Mouse (Mus musculus) limb, embryonic 10.5 days (tissue): ENCODE data around the gene Wfdc8. TPM values are rescaled to one million over a fixed set of nuclear protein-coding genes. Genes with fewer than 3 reads are reported as not detected.
A peak's percentile ranks its signal among the peaks of the same experiment; 100 is the strongest.
"Not testable (repeated sequence)": the region's sequence is repeated elsewhere in the genome, so short reads cannot be mapped to it uniquely, and the experiment has no call there.

Source experiments
- DNase-seq: peaks from one replicate; pipeline ENCODE4 v3.0.0-alpha.2; 2017; ENCODE audit warnings: low spot score
- H3K27ac ChIP-seq: fragments of 300-500 bp; sonication (generic); 2 replicates; pipeline ENCODE4 v1.5.1; 2016; ENCODE audit warnings: mild to moderate bottlenecking
- H3K27me3 ChIP-seq: fragments of 300-500 bp; sonication (generic); 2 replicates; pipeline ENCODE4 v1.6.1; 2016; ENCODE audit warnings: low read depth, mild to moderate bottlenecking; ENCODE audit not compliant: poor library complexity, severe bottlenecking
- H3K36me3 ChIP-seq: fragments of 300-500 bp; sonication (generic); 2 replicates; pipeline ENCODE4 v1.6.1; 2016; ENCODE audit warnings: mild to moderate bottlenecking, moderate library complexity
- H3K4me1 ChIP-seq: fragments of 300-500 bp; sonication (generic); 2 replicates; pipeline ENCODE4 v1.6.1; 2016
- H3K4me3 ChIP-seq: fragments of 300-500 bp; sonication (generic); 2 replicates; pipeline ENCODE4 v1.5.1; 2016; ENCODE audit warnings: mild to moderate bottlenecking, moderate library complexity
- H3K9me3 ChIP-seq: fragments of 300-500 bp; sonication (generic); replicated peaks from 2 replicates; pipeline ENCODE4 v1.6.1; 2016; ENCODE audit warnings: mild to moderate bottlenecking
- WGBS: fragments of 180-500 bp; shearing (Covaris S2); methylation state at CpG from one replicate; pipeline ENCODE4 v1.1.7; 2016; 5-methylcytosine and 5-hydroxymethylcytosine counted together
- polyA plus RNA-seq: library from polyadenylated mRNA; unstranded; fragments of >200 nt; fragmentation: Nextera tagmentation; extraction: Ambion mirVana; gene quantifications from 2 replicates; pipeline ENCODE4 v1.2.1, GENCODE M21; 2016

Gene Wfdc8
- polyA plus RNA-seq: not detected in 2 replicates

DNA sequence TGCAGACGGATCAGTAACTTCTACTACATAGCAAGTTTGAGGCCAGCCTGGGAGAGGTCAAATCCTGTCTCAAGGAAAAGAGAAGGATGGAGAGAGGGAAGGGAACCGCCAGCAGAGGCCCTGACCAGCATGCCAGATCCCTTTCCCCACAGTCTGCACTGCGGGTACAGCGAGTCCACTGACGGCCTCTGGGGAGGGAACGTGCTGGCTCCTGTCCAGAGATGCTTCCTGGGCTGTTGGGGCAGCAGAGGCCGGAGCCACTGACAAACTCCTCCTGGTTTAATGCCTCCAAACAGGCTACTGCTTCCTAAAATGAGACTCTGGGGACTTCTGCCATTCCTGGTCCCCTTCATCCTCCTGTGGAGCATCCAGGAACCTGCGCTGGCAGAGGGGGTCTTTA is at the start of gene Wfdc8, which contains the start of gene Wfdc6b:
Wfdc8 (minus strand) TSS at position 156 of the 400 bp plus-strand sequence.
Wfdc6b (plus strand) TSS at position 52 of the 400 bp plus-strand sequence.
- not testable (repeated sequence) for H3K4me3 ChIP-seq, DNase-seq
- WGBS: 70% methylated on average over 8 of the region's 8 CpGs

DNA sequence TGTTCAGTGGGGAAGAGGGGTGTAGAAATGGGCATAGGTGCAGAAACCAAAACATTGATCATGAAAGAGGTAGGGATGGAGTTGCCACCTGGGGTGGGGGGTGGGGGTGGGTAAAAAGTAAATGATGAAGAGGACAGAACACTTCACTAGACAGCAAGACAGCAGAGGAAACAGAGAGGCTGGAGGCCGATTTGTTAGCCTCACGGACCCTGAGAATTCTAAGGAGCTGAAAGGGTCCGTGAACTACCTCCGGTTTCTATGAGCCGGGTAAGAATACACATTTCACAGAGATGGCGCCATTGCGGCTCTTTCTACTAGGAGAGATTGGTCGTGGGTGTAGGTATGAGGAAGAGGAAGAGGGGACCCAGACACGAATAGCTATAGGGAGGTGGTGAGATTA is 43.1 kb upstream of the Wfdc8 start, which contains the start of gene Wfdc9:
Wfdc9 (minus strand) TSS at position 101 of the 400 bp plus-strand sequence.
- H3K4me3 ChIP-seq: no peak within 1 kb of the TSS
- no peak within 1 kb of the TSS for H3K27ac ChIP-seq
- no peak for DNase-seq
- H3K9me3 ChIP-seq: no peaks in the 10 kb centered on the region
- 84% methylated on average over 9 of the region's 9 CpGs for WGBS
- no peaks in the 10 kb centered on the region for H3K36me3 ChIP-seq
- H3K4me1 ChIP-seq: no peaks in the 10 kb centered on the region
- H3K27me3 ChIP-seq: 0 out of 2 replicates have a peak, but pooled peaks cover 4% of the 10 kb centered on the region

More for the DNA sequence above, at the start of gene Wfdc8, which contains the start of gene Wfdc6b:
- H3K36me3 ChIP-seq, H3K27ac ChIP-seq, H3K27me3 ChIP-seq, H3K9me3 ChIP-seq, H3K4me1 ChIP-seq: not testable (repeated sequence)

GRCm38 (mm10) chr2:164655858-164656257 is 42.4 kb upstream of the Wfdc8 start, which contains the start of gene Wfdc10:
TSS of gene Wfdc10 (plus strand) at chr2:164656046.
- H3K36me3 ChIP-seq: no peaks in the 10 kb centered on the region
- no peaks in the 10 kb centered on the region for H3K4me1 ChIP-seq
- 16% methylated on average over 11 of the region's 11 CpGs for WGBS
- peak; percentile 62 for DNase-seq
- no peaks in the 10 kb centered on the region for H3K9me3 ChIP-seq
- no peak within 1 kb of the TSS for H3K4me3 ChIP-seq
- 0 out of 2 replicates have a peak, but pooled peaks cover 4% of the 10 kb centered on the region for H3K27me3 ChIP-seq
- H3K27ac ChIP-seq: no peak within 1 kb of the TSS

DNA sequence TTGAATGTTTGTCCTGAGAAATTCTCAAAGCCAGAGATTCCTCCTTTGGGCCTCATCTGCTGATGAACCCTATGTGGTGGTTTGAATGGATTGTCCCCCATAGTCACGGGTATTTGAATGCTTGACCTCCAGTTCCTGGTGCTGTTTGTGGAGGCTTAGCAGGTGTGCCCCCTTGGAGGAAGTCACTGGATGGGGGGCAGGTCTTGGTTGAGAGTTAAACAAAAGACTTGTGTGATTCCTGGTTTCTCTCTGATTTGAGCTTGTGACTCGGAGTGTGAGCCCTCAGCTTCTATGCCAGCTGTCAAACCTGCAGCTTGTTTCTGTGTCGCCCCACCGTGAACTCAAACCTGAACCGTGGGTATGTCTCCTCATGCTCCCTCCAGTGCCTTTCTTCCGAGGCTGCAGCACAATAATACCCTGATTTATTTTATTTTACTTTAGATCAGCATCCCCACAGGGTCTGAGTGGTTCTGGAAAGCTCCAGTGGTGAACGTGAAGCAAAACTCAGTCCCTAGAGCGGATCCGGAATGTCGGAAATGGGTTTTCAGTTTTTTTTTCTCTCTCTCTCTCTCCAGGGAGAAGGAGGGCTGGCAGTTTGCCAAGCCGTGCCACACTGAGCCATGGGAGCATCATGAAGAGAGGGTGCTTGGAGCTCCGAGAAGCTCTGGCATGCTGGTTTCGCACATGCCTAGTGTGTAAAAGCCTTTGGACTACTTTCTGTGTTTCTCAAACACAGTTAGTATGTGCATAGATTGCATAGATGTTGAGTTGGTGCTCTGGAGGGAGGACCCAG is 28.7 kb upstream of the Wfdc8 start:
- 89% methylated on average over 13 of the region's 13 CpGs for WGBS
- Histone ChIP-seq H3K9me3 (no peaks in the 10 kb centered on the region), H3K36me3 (no peaks in the 10 kb centered on the region), H3K4me3 (no peak overlapping the region), H3K27ac (no peak overlapping the region), H3K4me1 (no peaks in the 10 kb centered on the region), H3K27me3 (no peaks in the 10 kb centered on the region)
- no peak for DNase-seq

GRCm38 (mm10) chr2:164641129-164641528 is 27.7 kb upstream of the Wfdc8 start:
- Histone ChIP-seq H3K27ac (no peak overlapping the region), H3K27me3 (no peaks in the 10 kb centered on the region), H3K9me3 (no peaks in the 10 kb centered on the region), H3K4me3 (no peak overlapping the region), H3K4me1 (no peaks in the 10 kb centered on the region), H3K36me3 (no peaks in the 10 kb centered on the region)
- WGBS: 77% methylated on average over 7 of the region's 7 CpGs
- DNase-seq: no peak

GRCm38 (mm10) chr2:164638696-164639095 is 25.3 kb upstream of the Wfdc8 start, which contains the start of gene Wfdc16:
TSS of gene Wfdc16 (minus strand) at chr2:164638796.
- 86% methylated on average over 3 of the region's 3 CpGs for WGBS
- Histone ChIP-seq H3K4me1 (no peaks in the 10 kb centered on the region), H3K27me3 (no peaks in the 10 kb centered on the region), H3K9me3 (no peaks in the 10 kb centered on the region), H3K27ac (no peak within 1 kb of the TSS), H3K4me3 (no peak within 1 kb of the TSS), H3K36me3 (no peaks in the 10 kb centered on the region)
- DNase-seq: no peak

DNA sequence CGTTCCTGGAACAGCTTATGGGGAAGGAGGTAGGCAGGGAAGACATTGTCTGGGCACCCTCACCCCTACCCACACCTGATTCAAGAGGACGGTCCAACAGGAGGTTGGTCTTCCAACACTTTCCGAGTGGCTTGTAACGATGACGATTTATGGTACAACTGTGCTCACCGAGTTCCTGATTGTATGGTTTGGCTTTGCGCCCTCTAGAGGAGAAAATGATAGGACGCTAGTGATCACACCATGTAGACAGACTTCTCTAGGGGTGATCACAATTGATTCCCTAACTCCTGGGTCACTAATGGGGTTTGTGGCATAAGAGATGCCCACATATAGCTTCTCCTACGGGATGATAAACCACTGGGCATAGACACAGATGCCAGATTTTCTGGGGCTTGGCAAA is 21.8 kb upstream of the Wfdc8 start:
- WGBS: 78% methylated on average over 9 of the region's 9 CpGs
- no peaks in the 10 kb centered on the region for H3K4me1 ChIP-seq
- DNase-seq: no peak
- no peaks in the 10 kb centered on the region for H3K9me3 ChIP-seq
- no peak overlapping the region for H3K27ac ChIP-seq
- H3K4me3 ChIP-seq: no peak overlapping the region
- no peaks in the 10 kb centered on the region for H3K36me3 ChIP-seq
- H3K27me3 ChIP-seq: no peaks in the 10 kb centered on the region

GRCm38 (mm10) chr2:164621775-164622174 is 8.3 kb upstream of the Wfdc8 start:
- no peak overlapping the region for H3K27ac ChIP-seq
- no peaks in the 10 kb centered on the region for H3K36me3 ChIP-seq
- H3K4me3 ChIP-seq: no peak overlapping the region
- no peaks in the 10 kb centered on the region for H3K4me1 ChIP-seq
- 78% methylated on average over 4 of the region's 4 CpGs for WGBS
- no peaks in the 10 kb centered on the region for H3K27me3 ChIP-seq
- DNase-seq: no peak
- no peaks in the 10 kb centered on the region for H3K9me3 ChIP-seq

DNA sequence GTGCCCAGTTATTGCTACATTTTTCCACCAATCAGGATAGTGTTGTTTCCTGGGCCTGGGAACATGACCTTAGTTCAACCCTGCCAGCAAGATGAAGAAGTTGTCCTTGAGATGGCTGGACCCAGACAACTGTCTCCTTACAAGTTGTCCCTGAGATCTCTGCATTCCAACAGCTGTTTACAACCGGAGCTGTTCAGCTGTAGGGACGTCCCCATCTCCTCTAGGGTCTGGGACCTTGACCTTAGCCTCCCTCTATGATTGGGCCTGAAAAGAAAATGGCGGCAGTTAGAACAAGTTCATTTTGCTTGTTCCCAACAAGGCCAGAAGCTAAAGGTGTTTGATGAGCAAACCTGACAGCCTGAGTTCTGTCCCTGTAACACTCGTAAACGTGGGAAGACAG is 5.6 kb upstream of the Wfdc8 start:
- Histone ChIP-seq H3K27me3 (no peaks in the 10 kb centered on the region), H3K9me3 (no peaks in the 10 kb centered on the region), H3K36me3 (no peaks in the 10 kb centered on the region), H3K4me1 (no peaks in the 10 kb centered on the region), H3K27ac (no peak overlapping the region), H3K4me3 (no peak overlapping the region)
- DNase-seq: no peak
- WGBS: 79% methylated on average over 5 of the region's 5 CpGs

DNA sequence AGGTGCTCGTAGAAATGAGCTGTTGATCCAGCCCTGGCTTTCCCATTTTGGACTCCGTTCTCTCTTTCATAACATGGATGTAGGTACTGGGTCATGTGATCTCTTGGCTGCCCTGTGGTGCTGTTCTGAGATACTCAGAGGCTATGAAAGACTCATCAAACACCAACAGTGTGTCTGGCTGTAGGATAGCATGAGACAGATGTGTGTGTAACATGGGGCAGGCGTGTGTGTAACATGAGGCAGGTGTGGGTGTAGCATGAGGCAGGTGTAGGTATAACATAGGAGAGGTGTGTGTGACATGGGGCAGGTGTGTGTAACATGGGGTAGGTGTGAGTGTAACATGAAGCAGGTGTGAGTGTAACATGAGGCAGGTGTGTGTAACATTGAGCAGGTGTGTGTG is 2.0 kb upstream of the Wfdc8 start:
- Histone ChIP-seq H3K9me3 (no peaks in the 10 kb centered on the region), H3K27ac (no peak overlapping the region), H3K4me1 (no peaks in the 10 kb centered on the region), H3K36me3 (no peaks in the 10 kb centered on the region), H3K27me3 (no peaks in the 10 kb centered on the region), H3K4me3 (no peak overlapping the region)
- DNase-seq: no peak
- WGBS: 89% methylated on average over 3 of the region's 3 CpGs

DNA sequence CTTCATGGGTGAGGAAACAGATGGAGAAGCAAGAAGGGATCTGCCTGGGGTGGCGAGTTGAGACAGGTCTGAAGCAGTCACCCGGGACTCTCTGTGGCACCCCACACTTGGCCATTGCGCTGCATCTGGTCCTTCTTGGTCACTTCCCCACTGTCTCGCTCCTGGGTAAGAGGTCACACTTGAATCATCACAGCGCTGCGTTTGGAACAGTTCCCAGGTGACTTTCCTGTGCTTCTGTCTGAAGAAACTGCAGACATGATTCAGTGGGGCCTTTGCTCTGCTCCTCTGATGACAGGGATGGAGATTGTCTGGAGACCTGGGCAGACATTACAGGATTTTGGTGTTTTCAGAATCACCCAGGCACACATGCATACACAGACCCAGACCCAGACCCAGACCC is 4.6 kb downstream of the Wfdc8 start:
- Histone ChIP-seq H3K9me3 (no peaks in the 10 kb centered on the region), H3K4me1 (no peaks in the 10 kb centered on the region), H3K36me3 (no peaks in the 10 kb centered on the region), H3K27me3 (no peaks in the 10 kb centered on the region), H3K27ac (no peak overlapping the region), H3K4me3 (no peak overlapping the region)
- DNase-seq: no peak
- WGBS: 81% methylated on average over 6 of the region's 6 CpGs

DNA sequence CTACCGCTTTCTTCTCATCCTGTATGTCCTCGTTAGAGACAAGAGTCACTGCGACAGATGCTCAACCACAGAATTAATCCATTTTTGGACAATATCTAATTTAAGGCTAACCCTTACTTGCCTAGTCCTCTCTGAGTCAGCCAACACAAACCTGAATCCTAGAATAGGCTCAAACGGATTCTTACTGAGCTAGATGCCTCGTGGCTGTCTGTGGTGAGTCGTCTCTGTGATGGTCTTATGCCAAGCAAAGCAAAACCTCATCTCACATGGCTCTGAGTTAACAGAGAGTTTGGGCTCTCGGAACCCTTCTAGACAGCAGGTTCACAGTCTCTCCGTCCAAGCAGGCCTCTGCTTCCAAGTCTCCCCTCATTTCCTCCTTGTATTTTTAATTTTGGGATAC is 9.0 kb downstream of the Wfdc8 start:
- 91% methylated on average over 8 of the region's 8 CpGs for WGBS
- Histone ChIP-seq H3K36me3 (no peaks in the 10 kb centered on the region), H3K4me1 (no peaks in the 10 kb centered on the region), H3K27me3 (no peaks in the 10 kb centered on the region), H3K27ac (no peak overlapping the region), H3K9me3 (no peaks in the 10 kb centered on the region), H3K4me3 (no peak overlapping the region)
- no peak for DNase-seq

DNA sequence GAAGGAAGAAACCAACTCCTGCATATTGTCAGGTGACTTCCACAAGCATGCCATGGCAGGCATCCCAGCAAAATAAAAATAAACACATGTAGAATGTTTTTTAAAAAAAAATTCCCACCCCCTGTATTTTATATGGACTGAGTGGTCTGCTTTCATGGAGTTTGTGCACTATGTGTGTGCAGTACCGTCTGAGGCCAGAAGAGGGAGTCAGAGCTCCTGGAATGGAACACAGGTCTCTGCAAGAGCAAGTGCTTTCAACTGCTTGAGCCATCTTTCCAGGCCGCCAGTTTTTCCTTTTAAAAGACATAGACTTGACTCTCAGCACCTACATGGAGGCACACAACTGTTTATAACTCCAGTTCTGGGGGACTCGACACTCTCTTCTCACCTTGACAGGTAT is 9.9 kb downstream of the Wfdc8 start:
- Histone ChIP-seq H3K4me1 (no peaks in the 10 kb centered on the region), H3K27me3 (no peaks in the 10 kb centered on the region), H3K9me3 (no peaks in the 10 kb centered on the region), H3K4me3 (no peak overlapping the region), H3K36me3 (no peaks in the 10 kb centered on the region), H3K27ac (no peak overlapping the region)
- 88% methylated on average over 3 of the region's 3 CpGs for WGBS
- no peak for DNase-seq
